10 mouse cellular contexts compared by ENCODE assay signal in the genomic region with DNA sequence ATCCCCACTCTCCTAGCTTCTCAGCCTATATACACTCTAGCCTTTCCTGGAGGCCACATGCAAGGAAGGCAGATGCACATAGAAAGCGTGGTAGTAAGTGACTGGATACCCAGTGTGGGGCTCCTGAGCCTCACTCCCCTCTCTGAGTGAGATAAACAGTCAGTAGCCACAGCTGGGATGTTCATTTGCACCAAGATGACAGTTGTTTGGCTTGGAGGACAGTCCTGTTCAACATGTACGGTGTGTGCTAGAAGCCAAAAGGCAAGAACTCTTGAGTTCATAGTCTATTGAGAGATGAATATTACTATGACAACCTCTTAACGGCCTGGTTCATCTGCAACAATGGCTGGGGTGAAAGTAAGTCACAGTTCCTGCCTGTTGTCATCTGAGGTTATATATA. TPM values are rescaled to one million over a fixed set of nuclear protein-coding genes. Genes with fewer than 3 reads are reported as not detected.
DNase-seq lines count a peak whose midpoint lies in the region; ATAC-seq and TF ChIP-seq lines count a peak whose summit lies in the region.
"Had no signal": no experiment of that assay in that cellular context is flagged by ENCODE, and none has a peak within 500 bp of the region (broad histone marks: within the 10 kb centered on the region; RNA-seq: fewer than 3 reads in every experiment).

No protein-coding gene starts in this region.

- ATAC-seq in kidney, postnatal 0 days (replicated peaks; ENCODE audit: low FRiP score, low read depth) = no peak
- ATAC-seq in heart, embryonic 16.5 days (replicated peaks; ENCODE audit: extremely low read depth, insufficient read depth, low FRiP score) = no peak
- no peak for ATAC-seq in limb, embryonic 15.5 days (ENCODE audit: insufficient number of reproducible peaks, low FRiP score, low TSS enrichment, low read depth)
- no peak for ATAC-seq in neural tube, embryonic 15.5 days (ENCODE audit: low FRiP score)
- no peak for ATAC-seq in erythroid progenitor cell, adult 5-6 weeks (replicated peaks; ENCODE audit: low FRiP score, poor library complexity, severe bottlenecking)

- TF ChIP-seq CTCF in kidney, postnatal 0 days (IDR thresholded peaks at IDR 0.05; ENCODE audit: low read depth) = no peak

- no peak for DNase-seq in kidney, postnatal 0 days (ENCODE audit: low spot score)
- no peak for DNase-seq in kidney, postnatal 25 days
- no peak for DNase-seq in layer of hippocampus, postnatal 25 days (ENCODE audit: extremely low spot score in 1 of 2, low spot score in 1 of 2)
- no peak for DNase-seq in gastrocnemius, adult 8-10 months (ENCODE audit: low spot score in 2 of 2)
- DNase-seq: kidney, postnatal 36 days had no signal

- H3K9ac ChIP-seq in kidney, postnatal 0 days (ENCODE audit: low read depth, low read length) = no peak overlapping the region
- H3K9ac ChIP-seq in heart, embryonic 16.5 days (ENCODE audit: low read length) = peak overlapping the region; percentile 21; the same call in 1 of the 2 replicates
- H3K9ac ChIP-seq in limb, embryonic 15.5 days = no peak overlapping the region
- no peak overlapping the region for H3K9ac ChIP-seq in neural tube, embryonic 15.5 days (replicated peaks)

- no peaks in the 10 kb centered on the region for H3K36me3 ChIP-seq in kidney, postnatal 0 days (ENCODE audit: insufficient read depth, low read length)
- no peaks in the 10 kb centered on the region for H3K36me3 ChIP-seq in heart, embryonic 16.5 days (ENCODE audit: control insufficient read depth, insufficient read depth)
- no peaks in the 10 kb centered on the region for H3K36me3 ChIP-seq in limb, embryonic 15.5 days
- no peaks in the 10 kb centered on the region for H3K36me3 ChIP-seq in neural tube, embryonic 15.5 days

- H3K4me3 ChIP-seq in kidney, postnatal 0 days (replicated peaks; ENCODE audit: low read depth, low read length) = no peak overlapping the region
- H3K4me3 ChIP-seq in heart, embryonic 16.5 days (ENCODE audit: low read length) = peak overlapping the region; percentile 81
- H3K4me3 ChIP-seq in limb, embryonic 15.5 days = peak overlapping the region; percentile 88; the same call in 1 of the 2 replicates
- H3K4me3 ChIP-seq in neural tube, embryonic 15.5 days (replicated peaks) = peak overlapping the region; percentile 90

- no peak overlapping the region for H3K27ac ChIP-seq in kidney, postnatal 0 days
- no peak overlapping the region for H3K27ac ChIP-seq in heart, embryonic 16.5 days (ENCODE audit: low read length)
- H3K27ac ChIP-seq in limb, embryonic 15.5 days = no peak overlapping the region
- no peak overlapping the region for H3K27ac ChIP-seq in neural tube, embryonic 15.5 days (replicated peaks)

- WGBS in kidney, postnatal 0 days = 64% methylated on average over 3 of the region's 3 CpGs
- WGBS in heart, embryonic 16.5 days = 43% methylated on average over 3 of the region's 3 CpGs
- WGBS in limb, embryonic 15.5 days = 74% methylated on average over 3 of the region's 3 CpGs
- WGBS in neural tube, embryonic 15.5 days = 57% methylated on average over 3 of the region's 3 CpGs

- H3K4me1 ChIP-seq in kidney, postnatal 0 days (replicated peaks; ENCODE audit: insufficient read depth, low read length) = peaks cover 21% of the 10 kb centered on the region
- peaks cover 14% of the 10 kb centered on the region for H3K4me1 ChIP-seq in heart, embryonic 16.5 days (ENCODE audit: control insufficient read depth, insufficient read depth, low read length)
- H3K4me1 ChIP-seq in limb, embryonic 15.5 days = peaks cover 33% of the 10 kb centered on the region
- peaks cover 32% of the 10 kb centered on the region for H3K4me1 ChIP-seq in neural tube, embryonic 15.5 days

- H3K9me3 ChIP-seq in kidney, postnatal 0 days (replicated peaks; ENCODE audit: low read length) = no peaks in the 10 kb centered on the region
- no peaks in the 10 kb centered on the region for H3K9me3 ChIP-seq in heart, embryonic 16.5 days (replicated peaks; ENCODE audit: control insufficient read depth, low read length)
- no peaks in the 10 kb centered on the region for H3K9me3 ChIP-seq in limb, embryonic 15.5 days
- H3K9me3 ChIP-seq in neural tube, embryonic 15.5 days (replicated peaks) = no peaks in the 10 kb centered on the region

- peak overlapping the region; percentile 90 for H3K4me2 ChIP-seq in kidney, postnatal 0 days (ENCODE audit: low read length)
- H3K4me2 ChIP-seq in heart, embryonic 16.5 days (ENCODE audit: low read depth, low read length) = peak overlapping the region; percentile 97
- H3K4me2 ChIP-seq in limb, embryonic 15.5 days = peak overlapping the region; percentile 86; the same call in 1 of the 2 replicates
- peak overlapping the region; percentile 90 for H3K4me2 ChIP-seq in neural tube, embryonic 15.5 days

- no peaks in the 10 kb centered on the region for H3K27me3 ChIP-seq in kidney, postnatal 0 days (ENCODE audit: insufficient read depth, low read length)
- no peaks in the 10 kb centered on the region for H3K27me3 ChIP-seq in heart, embryonic 16.5 days (ENCODE audit: control insufficient read depth, insufficient read depth, low read length)
- no peaks in the 10 kb centered on the region for H3K27me3 ChIP-seq in limb, embryonic 15.5 days
- H3K27me3 ChIP-seq in neural tube, embryonic 15.5 days (replicated peaks) = no peaks in the 10 kb centered on the region

RNA-seq across cellular contexts. Expression of gene Sept11, which starts 2.0 kb away (rescaled TPM):
- 140 and 154 TPM in 2 replicates for polyA plus RNA-seq in kidney, postnatal 0 days (2015; fragmentation: Nextera tagmentation; extraction: Ambion mirVana)
- 89.7 and 92.8 TPM in 2 replicates for polyA plus RNA-seq in heart, embryonic 16.5 days (2015; fragmentation: Nextera tagmentation; extraction: Ambion mirVana)
- 180 and 188 TPM in 2 replicates for polyA plus RNA-seq in limb, embryonic 15.5 days (2015; fragmentation: Nextera tagmentation; extraction: Ambion mirVana)
- 134 and 140 TPM in 2 replicates for polyA plus RNA-seq in neural tube, embryonic 15.5 days (2015; fragmentation: Nextera tagmentation; extraction: Ambion mirVana)
- 100 to 1,000 TPM in 1 of 2 experiments, 10 to 100 TPM in 1; 98.9 to 113 TPM for total RNA-seq in layer of hippocampus, postnatal 25 days (2021)
- total RNA-seq in gastrocnemius, adult 8-10 months (2022) = 100 to 1,000 TPM in 1 of 4 experiments, 10 to 100 TPM in 3; 91.3 to 100 (median 94.8) TPM
- total RNA-seq in erythroid progenitor cell, adult 5-6 weeks (2015; ENCODE audit: low replicate concordance) = 14.7 and 22.3 TPM in 2 replicates
- total RNA-seq in erythroid progenitor cell, adult 5-6 weeks (2017; ENCODE audit: low replicate concordance) = 5.4 and 9.0 TPM in 2 replicates

RNA-seq across cellular contexts. Expression of gene Sowahb, which starts 46.4 kb away (rescaled TPM):
- 1.8 and 2.2 TPM in 2 replicates for polyA plus RNA-seq in kidney, postnatal 0 days (2015; fragmentation: Nextera tagmentation; extraction: Ambion mirVana)
- polyA plus RNA-seq in heart, embryonic 16.5 days (2015; fragmentation: Nextera tagmentation; extraction: Ambion mirVana) = 0.12 and 0.20 TPM in 2 replicates
- polyA plus RNA-seq in limb, embryonic 15.5 days (2015; fragmentation: Nextera tagmentation; extraction: Ambion mirVana) = 0.41 and 0.65 TPM in 2 replicates
- 0.34 TPM in 1 of 2 replicates, not detected in the other for polyA plus RNA-seq in neural tube, embryonic 15.5 days (2015; fragmentation: Nextera tagmentation; extraction: Ambion mirVana)
- 1 to 10 TPM; 1.4 to 2.1 TPM for total RNA-seq in layer of hippocampus, postnatal 25 days (2021)
- under 1 TPM; 0.16 to 0.25 (median 0.21) TPM for total RNA-seq in gastrocnemius, adult 8-10 months (2022)
- total RNA-seq in erythroid progenitor cell, adult 5-6 weeks (2015; ENCODE audit: low replicate concordance) = not detected in 2 replicates
- total RNA-seq in erythroid progenitor cell, adult 5-6 weeks (2017; ENCODE audit: low replicate concordance) = not detected in 2 replicates
- polyA plus RNA-seq: spleen, adult 2 months had no signal
